Mouse (Mus musculus) heart, embryonic 13.5 days (tissue): ENCODE results near the gene Dexi. TPM values are rescaled to one million over a fixed set of nuclear protein-coding genes. Genes with fewer than 3 reads are reported as not detected.

Experiments
- ATAC-seq: fragments of 200-750 bp; cut with Nextera tagmentation; 2 replicates; pipeline ENCODE4 v1.8.0; 2017; ENCODE audit warnings: moderate TSS enrichment; ENCODE audit not compliant: insufficient number of reproducible peaks, low FRiP score, low TSS enrichment; ENCODE audit errors: extremely low read depth
- H3K27ac ChIP-seq: fragments of 300-500 bp; sonication (generic); replicated peaks from 2 replicates; pipeline ENCODE4 v1.5.1; 2015; ENCODE audit warnings: moderate library complexity, mild to moderate bottlenecking, inconsistent platforms
- H3K27me3 ChIP-seq: fragments of 300-500 bp; sonication (generic); replicated peaks from 2 replicates; pipeline ENCODE4 v1.6.1; 2015; ENCODE audit warnings: mild to moderate bottlenecking, inconsistent platforms
- H3K36me3 ChIP-seq: fragments of 300-500 bp; sonication (generic); 2 replicates; pipeline ENCODE4 v1.6.1; 2015; ENCODE audit warnings: mild to moderate bottlenecking, inconsistent platforms
- H3K4me1 ChIP-seq: fragments of 300-500 bp; sonication (generic); 2 replicates; pipeline ENCODE4 v1.6.1; 2015; ENCODE audit warnings: inconsistent platforms
- H3K4me2 ChIP-seq: fragments of 300-500 bp; sonication (generic); 2 replicates; pipeline ENCODE4 v1.6.1; 2015; ENCODE audit warnings: inconsistent platforms, mild to moderate bottlenecking, moderate library complexity
- H3K4me3 ChIP-seq: fragments of 300-500 bp; sonication (generic); 2 replicates; pipeline ENCODE4 v1.5.1; 2015; ENCODE audit warnings: moderate library complexity, mild to moderate bottlenecking, inconsistent platforms
- H3K9ac ChIP-seq: fragments of 300-500 bp; sonication (generic); 2 replicates; pipeline ENCODE4 v1.6.1; 2015; ENCODE audit warnings: inconsistent platforms, mild to moderate bottlenecking, moderate library complexity
- H3K9me3 ChIP-seq: fragments of 300-500 bp; sonication (generic); 2 replicates; pipeline ENCODE4 v1.6.1; 2016; ENCODE audit warnings: inconsistent platforms
- WGBS: fragments of 180-500 bp; shearing (Covaris S2); methylation state at CpG from one replicate; pipeline ENCODE4 v1.1.7; 2015; ENCODE audit warnings: mixed read lengths; 5-methylcytosine and 5-hydroxymethylcytosine counted together
- polyA plus RNA-seq: library from polyadenylated mRNA; unstranded; fragments of >200 nt; fragmentation: Nextera tagmentation; extraction: Ambion mirVana; gene quantifications from 2 replicates; pipeline ENCODE4 v1.2.1, GENCODE M21; 2015

Gene Dexi
- polyA plus RNA-seq, 1 experiment from 2014 or later: 13.3 TPM

DNA sequence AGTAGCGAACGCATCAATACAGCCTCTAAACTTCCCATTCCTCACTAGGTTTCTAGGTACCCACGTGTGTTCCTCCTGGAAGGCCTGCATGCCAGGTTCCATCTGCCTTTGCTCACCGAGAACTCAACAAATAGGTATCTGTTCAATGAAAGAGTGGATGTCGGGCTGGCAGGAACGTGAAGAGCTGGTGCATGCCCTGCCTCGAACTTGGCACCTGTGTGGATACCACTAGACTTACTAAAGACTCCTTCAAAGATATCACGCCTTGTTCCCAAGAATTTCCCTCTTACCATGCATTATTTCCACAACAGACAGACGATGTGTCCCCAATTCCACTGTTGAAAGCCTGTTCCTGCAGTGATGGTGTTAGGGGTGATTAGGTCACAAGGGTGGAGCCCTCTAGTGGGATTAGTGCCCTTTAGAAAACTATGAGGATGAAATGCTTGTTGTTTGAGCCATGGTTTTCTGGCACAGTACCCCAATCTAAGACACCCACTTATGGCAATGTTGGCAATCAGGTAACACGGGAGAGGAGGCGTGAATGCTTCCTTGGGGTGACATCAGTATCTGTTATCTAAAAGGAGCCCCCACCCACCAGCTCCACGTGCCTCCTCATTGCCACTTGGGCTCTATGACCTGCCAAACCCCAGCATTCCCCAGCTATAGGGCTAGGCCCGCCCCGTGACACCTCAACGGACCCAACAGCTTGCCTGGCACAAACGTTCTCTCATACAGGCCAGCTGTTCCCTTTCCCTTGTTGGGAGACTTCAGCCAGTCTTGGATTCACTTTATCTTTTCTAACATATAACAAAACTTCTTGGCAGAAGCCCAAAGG is 1.9 kb downstream of the Dexi start:
- Histone ChIP-seq H3K4me3 (peak overlapping the region; percentile 90), H3K36me3 (no peaks in the 10 kb centered on the region), H3K9me3 (no peaks in the 10 kb centered on the region), H3K27ac (peak overlapping the region; percentile 95), H3K4me2 (peak overlapping the region; percentile 88), H3K4me1 (peaks cover 65% of the 10 kb centered on the region), H3K27me3 (no peaks in the 10 kb centered on the region), H3K9ac (peak overlapping the region; percentile 96)
- no peak for ATAC-seq
- WGBS: 59% methylated on average over 16 of the region's 16 CpGs

DNA sequence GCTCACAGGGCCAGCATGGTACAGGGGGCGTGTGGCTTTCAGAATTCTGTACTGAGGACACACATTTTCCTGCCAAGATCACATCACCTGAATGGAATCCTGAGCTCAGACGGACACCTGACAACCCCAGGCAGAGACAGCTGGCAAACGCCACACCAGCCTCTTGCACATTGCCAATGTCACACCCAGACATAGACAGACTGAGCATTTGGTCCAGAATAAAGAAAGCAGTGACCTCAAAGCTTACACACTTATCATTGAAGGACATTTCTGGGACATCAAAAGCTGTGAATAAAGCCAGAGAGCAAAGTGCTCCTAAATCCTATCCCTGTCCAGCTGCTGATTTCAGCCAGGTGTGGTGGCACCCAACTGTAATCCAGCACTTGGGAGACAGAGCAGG is 5.9 kb downstream of the Dexi start:
- H3K9ac ChIP-seq: peak overlapping the region; percentile 54; the same call in 1 of the 2 replicates
- no peak for ATAC-seq
- no peak overlapping the region for H3K4me2 ChIP-seq
- no peak overlapping the region for H3K4me3 ChIP-seq
- no peaks in the 10 kb centered on the region for H3K9me3 ChIP-seq
- 47% methylated on average over 3 of the region's 3 CpGs for WGBS
- H3K36me3 ChIP-seq: peaks cover 4% of the 10 kb centered on the region
- peaks cover 83% of the 10 kb centered on the region for H3K4me1 ChIP-seq
- no peak overlapping the region for H3K27ac ChIP-seq
- no peaks in the 10 kb centered on the region for H3K27me3 ChIP-seq

- WGBS: 65% methylated on average over 5 of the region's 5 CpGs
- ATAC-seq: no peak
- H3K4me1 ChIP-seq: peaks cover 78% of the 10 kb centered on the region
These were observed 6.5 kb downstream of the Dexi start for GRCm38 (mm10) chr16:10536323-10536722.

GRCm38 (mm10) chr16:10534567-10534966 is 8.3 kb downstream of the Dexi start:
- H3K4me2 ChIP-seq: no peak overlapping the region
- H3K36me3 ChIP-seq: peaks cover 24% of the 10 kb centered on the region
- no peak overlapping the region for H3K4me3 ChIP-seq
- H3K27me3 ChIP-seq: no peaks in the 10 kb centered on the region
- no peak overlapping the region for H3K27ac ChIP-seq
- 54% methylated on average over 7 of the region's 7 CpGs for WGBS
- H3K9ac ChIP-seq: no peak overlapping the region
- H3K4me1 ChIP-seq: peaks cover 73% of the 10 kb centered on the region
- H3K9me3 ChIP-seq: no peaks in the 10 kb centered on the region
- no peak for ATAC-seq

More at GRCm38 (mm10) chr16:10536323-10536722, 6.5 kb downstream of the Dexi start:
- Histone ChIP-seq H3K9ac (no peak overlapping the region), H3K9me3 (no peaks in the 10 kb centered on the region), H3K4me3 (no peak overlapping the region), H3K36me3 (peaks cover 11% of the 10 kb centered on the region), H3K4me2 (no peak overlapping the region), H3K27ac (no peak overlapping the region), H3K27me3 (no peaks in the 10 kb centered on the region)

GRCm38 (mm10) chr16:10533781-10534180 is 9.1 kb downstream of the Dexi start:
- no peak overlapping the region for H3K27ac ChIP-seq
- H3K4me1 ChIP-seq: peaks cover 68% of the 10 kb centered on the region
- peaks cover 30% of the 10 kb centered on the region for H3K36me3 ChIP-seq
- no peak overlapping the region for H3K9ac ChIP-seq
- ATAC-seq: no peak
- H3K4me3 ChIP-seq: no peak overlapping the region
- no peak overlapping the region for H3K4me2 ChIP-seq
- WGBS: 83% methylated on average over 4 of the region's 4 CpGs
- no peaks in the 10 kb centered on the region for H3K27me3 ChIP-seq
- H3K9me3 ChIP-seq: no peaks in the 10 kb centered on the region

DNA sequence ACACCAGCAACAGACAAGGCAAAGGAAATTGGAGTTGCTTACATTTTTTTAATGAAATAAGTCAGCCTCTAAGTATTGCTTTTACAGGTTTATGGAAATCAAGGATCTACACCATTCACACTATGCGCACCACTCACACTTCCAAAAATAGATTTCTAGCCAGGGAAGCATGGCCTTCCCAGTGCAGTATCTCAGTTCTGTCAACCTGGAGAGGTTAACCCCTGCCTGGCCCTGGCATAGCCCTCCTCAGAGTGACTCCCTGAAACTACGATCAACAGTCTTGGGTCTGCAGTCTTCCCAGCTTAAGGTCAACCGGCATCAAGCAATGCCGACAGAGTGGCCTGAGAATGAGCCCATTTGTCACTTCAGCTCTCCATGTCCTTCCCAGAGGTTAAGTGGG is 12.7 kb downstream of the Dexi start:
- Histone ChIP-seq H3K4me3 (no peak overlapping the region), H3K9me3 (no peaks in the 10 kb centered on the region), H3K27me3 (no peaks in the 10 kb centered on the region), H3K36me3 (peaks cover 30% of the 10 kb centered on the region), H3K4me2 (peak overlapping the region; percentile 6; the same call in 1 of the 2 replicates), H3K9ac (no peak overlapping the region), H3K27ac (peak overlapping the region; percentile 69), H3K4me1 (peaks cover 39% of the 10 kb centered on the region)
- 45% methylated on average over 4 of the region's 4 CpGs for WGBS
- no peak for ATAC-seq

DNA sequence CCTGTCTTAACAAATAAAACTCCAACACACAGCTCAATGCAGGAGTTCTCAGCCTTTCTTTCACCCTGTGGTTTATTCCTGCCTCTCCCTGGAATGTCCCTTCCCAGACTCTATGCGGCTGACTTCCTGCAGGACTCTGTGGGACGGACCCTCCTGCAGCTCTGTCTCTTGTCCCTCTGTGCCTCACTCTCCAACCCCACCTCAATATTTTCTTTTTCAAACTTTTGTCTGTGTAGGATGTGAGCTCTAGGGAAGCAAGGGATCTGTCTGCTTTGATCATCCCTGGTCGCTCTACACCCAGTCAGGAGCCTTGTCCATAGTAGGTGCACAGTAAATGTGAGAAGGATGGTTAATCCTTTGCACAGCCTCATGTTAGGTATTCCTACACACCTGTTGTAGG is 14.5 kb downstream of the Dexi start:
- no peak overlapping the region for H3K4me3 ChIP-seq
- H3K9ac ChIP-seq: 0 out of 2 replicates have a peak overlapping the region, but pooled peaks have one; percentile 7
- H3K9me3 ChIP-seq: no peaks in the 10 kb centered on the region
- H3K4me1 ChIP-seq: peaks cover 27% of the 10 kb centered on the region
- H3K27me3 ChIP-seq: no peaks in the 10 kb centered on the region
- H3K36me3 ChIP-seq: peaks cover 30% of the 10 kb centered on the region
- no peak overlapping the region for H3K4me2 ChIP-seq
- ATAC-seq: no peak
- 75% methylated on average over 3 of the region's 3 CpGs for WGBS
- no peak overlapping the region for H3K27ac ChIP-seq

- Histone ChIP-seq H3K9me3 (no peaks in the 10 kb centered on the region), H3K4me2 (no peak overlapping the region), H3K4me1 (peaks cover 15% of the 10 kb centered on the region), H3K36me3 (peaks cover 27% of the 10 kb centered on the region), H3K4me3 (no peak overlapping the region), H3K27me3 (no peaks in the 10 kb centered on the region), H3K27ac (no peak overlapping the region), H3K9ac (no peak overlapping the region)
- ATAC-seq: no peak
- WGBS: 72% methylated on average over 6 of the region's 6 CpGs
These were observed 15.7 kb downstream of the Dexi start for GRCm38 (mm10) chr16:10527046-10527644.

GRCm38 (mm10) chr16:10525610-10525980 is 17.3 kb downstream of the Dexi start:
- H3K9ac ChIP-seq: no peak overlapping the region
- peaks cover 16% of the 10 kb centered on the region for H3K36me3 ChIP-seq
- H3K4me2 ChIP-seq: no peak overlapping the region
- no peak for ATAC-seq
- 43% methylated on average over 2 of the region's 2 CpGs for WGBS
- no peak overlapping the region for H3K4me3 ChIP-seq
- no peaks in the 10 kb centered on the region for H3K27me3 ChIP-seq
- peaks cover 13% of the 10 kb centered on the region for H3K4me1 ChIP-seq
- no peak overlapping the region for H3K27ac ChIP-seq
- no peaks in the 10 kb centered on the region for H3K9me3 ChIP-seq

- peaks cover 10% of the 10 kb centered on the region for H3K36me3 ChIP-seq
- H3K9ac ChIP-seq: no peak overlapping the region
- H3K4me1 ChIP-seq: peaks cover 8% of the 10 kb centered on the region
- no peaks in the 10 kb centered on the region for H3K9me3 ChIP-seq
- ATAC-seq: no peak
- 72% methylated on average over 4 of the region's 4 CpGs for WGBS
- H3K4me2 ChIP-seq: no peak overlapping the region
- no peak overlapping the region for H3K4me3 ChIP-seq
- no peak overlapping the region for H3K27ac ChIP-seq
- H3K27me3 ChIP-seq: no peaks in the 10 kb centered on the region
These were observed 17.8 kb downstream of the Dexi start for GRCm38 (mm10) chr16:10524866-10525609.

GRCm38 (mm10) chr16:10523650-10524049 is 19.2 kb downstream of the Dexi start:
- Histone ChIP-seq H3K27me3 (no peaks in the 10 kb centered on the region), H3K4me3 (no peak overlapping the region), H3K4me1 (peaks cover 4% of the 10 kb centered on the region), H3K36me3 (no peaks in the 10 kb centered on the region), H3K9ac (no peak overlapping the region), H3K27ac (no peak overlapping the region), H3K9me3 (no peaks in the 10 kb centered on the region), H3K4me2 (no peak overlapping the region)
- WGBS: 80% methylated on average over 8 of the region's 8 CpGs
- ATAC-seq: no peak
